Mouse (Mus musculus): ENCODE measurements around the gene Msl3l2. TPM values are rescaled to one million over a fixed set of nuclear protein-coding genes. Genes with fewer than 3 reads are reported as not detected.

The Msl3l2 gene
- total and polyA plus RNA-seq, 3 experiments, result not detected

GRCm38 (mm10) chr10:56158207-56158606, 51.5 kb downstream of the Msl3l2 start:
- no peak for DNase-seq (ENCODE audit: low read depth, low spot score)
- no peaks in the 10 kb centered on the region for H3K36me3 ChIP-seq (ENCODE audit: control insufficient read depth in 1 of 2, insufficient read depth in 2 of 2, low read length in 2 of 2)
- no peak overlapping the region for H3K27ac ChIP-seq (ENCODE audit: control insufficient read depth, low read depth, low read length)
- H3K27me3 ChIP-seq (ENCODE audit: control insufficient read depth in 1 of 2, insufficient read depth in 2 of 2, low read length in 2 of 2), result no peaks in the 10 kb centered on the region
- no peaks in the 10 kb centered on the region for H3K9me3 ChIP-seq (replicated peaks; ENCODE audit: insufficient read depth, low read length)
- TF ChIP-seq ELF1 (IDR thresholded peaks at IDR 0.05; ENCODE audit: low read depth, low read length) (no peak), E2F4 (IDR thresholded peaks at IDR 0.05; ENCODE audit: borderline replicate concordance, low read depth, low read length) (no peak), BHLHE40 (IDR thresholded peaks at IDR 0.05; ENCODE audit: borderline replicate concordance, low read depth, low read length) (no peak), USF2 (IDR thresholded peaks at IDR 0.05; ENCODE audit: borderline replicate concordance in 1 of 2, insufficient read depth in 1 of 2, low read depth in 1 of 2, low read length in 2 of 2) (no peak), ZC3H11A (IDR thresholded peaks at IDR 0.05; ENCODE audit: low read depth, low read length) (no peak), MYB (IDR thresholded peaks at IDR 0.05; ENCODE audit: low read depth, low read length) (no peak), KAT2A (conservative IDR thresholded peaks at IDR 0.05; ENCODE audit: low read depth, low read length) (no peak), EP300 (IDR thresholded peaks at IDR 0.05; ENCODE audit: low read depth in 1 of 2, low read length in 2 of 2) (no peak), ZKSCAN1 (IDR thresholded peaks at IDR 0.05; ENCODE audit: low read depth, low read length) (no peak), RCOR1 (IDR thresholded peaks at IDR 0.05; ENCODE audit: low read depth, low read length) (no peak), CTCF (IDR thresholded peaks at IDR 0.05 in 2 of 3, conservative IDR thresholded peaks at IDR 0.05 in 1 of 3; ENCODE audit: control insufficient read depth in 1 of 3, insufficient read depth in 1 of 3, low read depth in 2 of 3, low read length in 3 of 3, poor library complexity in 1 of 3, severe bottlenecking in 1 of 3) (no peak), SMC3 (IDR thresholded peaks at IDR 0.05; ENCODE audit: low read depth, low read length) (no peak), USF1 (IDR thresholded peaks at IDR 0.05; ENCODE audit: low read depth, low read length) (no peak), TAL1 (IDR thresholded peaks at IDR 0.05; ENCODE audit: low read length) (no peak), ZMIZ1 (IDR thresholded peaks at IDR 0.05; ENCODE audit: low read depth, low read length) (no peak)
- H3K9ac ChIP-seq (ENCODE audit: control insufficient read depth, low read depth, low read length, poor library complexity, severe bottlenecking), result no peak overlapping the region
- no peaks in the 10 kb centered on the region for H3K4me1 ChIP-seq (ENCODE audit: control insufficient read depth in 1 of 2, insufficient read depth in 2 of 2, low read length in 2 of 2)
- no peaks in the 10 kb centered on the region for H3K79me2 ChIP-seq (ENCODE audit: control insufficient read depth, insufficient read depth, low read length, poor library complexity)
- no peak overlapping the region for H3K4me3 ChIP-seq (ENCODE audit: control insufficient read depth in 1 of 2, insufficient read depth in 1 of 2, low read depth in 2 of 2, low read length in 2 of 2)

- Histone ChIP-seq H3K79me2 (ENCODE audit: control insufficient read depth, insufficient read depth, low read length, poor library complexity) (no peaks in the 10 kb centered on the region), H3K4me1 (ENCODE audit: control insufficient read depth in 1 of 2, insufficient read depth in 2 of 2, low read length in 2 of 2) (no peaks in the 10 kb centered on the region), H3K36me3 (ENCODE audit: control insufficient read depth in 1 of 2, insufficient read depth in 2 of 2, low read length in 2 of 2) (no peaks in the 10 kb centered on the region), H3K27me3 (ENCODE audit: control insufficient read depth in 1 of 2, insufficient read depth in 2 of 2, low read length in 2 of 2) (no peaks in the 10 kb centered on the region), H3K4me3 (ENCODE audit: control insufficient read depth in 1 of 2, insufficient read depth in 1 of 2, low read depth in 2 of 2, low read length in 2 of 2) (no peak overlapping the region), H3K9me3 (replicated peaks; ENCODE audit: insufficient read depth, low read length) (no peaks in the 10 kb centered on the region), H3K9ac (ENCODE audit: control insufficient read depth, low read depth, low read length, poor library complexity, severe bottlenecking) (no peak overlapping the region), H3K27ac (ENCODE audit: control insufficient read depth, low read depth, low read length) (no peak overlapping the region)
- DNase-seq (ENCODE audit: low read depth, low spot score), result no peak
- TF ChIP-seq POLR2AphosphoS2 (IDR thresholded peaks at IDR 0.05; ENCODE audit: low read length) (no peak), USF2 (IDR thresholded peaks at IDR 0.05; ENCODE audit: borderline replicate concordance in 1 of 2, insufficient read depth in 1 of 2, low read depth in 1 of 2, low read length in 2 of 2) (no peak), MXI1 (IDR thresholded peaks at IDR 0.05; ENCODE audit: low read depth, low read length) (no peak), RAD21 (IDR thresholded peaks at IDR 0.05; ENCODE audit: low read depth, low read length) (no peak), ZC3H11A (IDR thresholded peaks at IDR 0.05; ENCODE audit: low read depth, low read length) (no peak), HCFC1 (IDR thresholded peaks at IDR 0.05; ENCODE audit: low read depth, low read length) (no peak), CHD1 (IDR thresholded peaks at IDR 0.05; ENCODE audit: low read depth, low read length) (no peak), ETS1 (IDR thresholded peaks at IDR 0.05; ENCODE audit: low read depth, low read length) (no peak), SMC3 (IDR thresholded peaks at IDR 0.05; ENCODE audit: low read depth, low read length) (no peak), E2F4 (IDR thresholded peaks at IDR 0.05; ENCODE audit: borderline replicate concordance, low read depth, low read length) (no peak), NRF1 (IDR thresholded peaks at IDR 0.05; ENCODE audit: insufficient read depth, low read depth, low read length, poor library complexity, severe bottlenecking) (no peak), CTCF (IDR thresholded peaks at IDR 0.05 in 2 of 3, conservative IDR thresholded peaks at IDR 0.05 in 1 of 3; ENCODE audit: control insufficient read depth in 1 of 3, insufficient read depth in 1 of 3, low read depth in 2 of 3, low read length in 3 of 3, poor library complexity in 1 of 3, severe bottlenecking in 1 of 3) (no peak), SIN3A (IDR thresholded peaks at IDR 0.05; ENCODE audit: low read length) (no peak), MEF2A (IDR thresholded peaks at IDR 0.05; ENCODE audit: extremely low read depth, insufficient replicate concordance, low read depth, low read length, poor library complexity, severe bottlenecking) (no peak), KAT2A (conservative IDR thresholded peaks at IDR 0.05; ENCODE audit: low read depth, low read length) (no peak), BHLHE40 (IDR thresholded peaks at IDR 0.05; ENCODE audit: borderline replicate concordance, low read depth, low read length) (no peak), ELF1 (IDR thresholded peaks at IDR 0.05; ENCODE audit: low read depth, low read length) (no peak), ZKSCAN1 (IDR thresholded peaks at IDR 0.05; ENCODE audit: low read depth, low read length) (no peak)
Measured at GRCm38 (mm10) chr10:56158748-56159147, 52.0 kb downstream of the Msl3l2 start.
